Mouse (Mus musculus) forebrain, embryonic 14.5 days (tissue): ENCODE results near the gene Snx30. TPM values are rescaled to one million over a fixed set of nuclear protein-coding genes. Genes with fewer than 3 reads are reported as not detected.

Experiments
- ATAC-seq: fragments of 200-750 bp; cut with Nextera tagmentation; 2 replicates; pipeline ENCODE4 v1.8.0; 2017; ENCODE audit warnings: mild to moderate bottlenecking, moderate library complexity
- DNase-seq: peaks from one replicate; pipeline ENCODE4 v3.0.0-alpha.2; 2015; ENCODE audit warnings: low spot score
- H3K27ac ChIP-seq: fragments of 300-500 bp; sonication (generic); 2 replicates; pipeline ENCODE4 v1.5.1; 2014; ENCODE audit warnings: low read depth, mild to moderate bottlenecking, control low read depth, low read length, moderate library complexity
- H3K27me3 ChIP-seq: fragments of 300-500 bp; sonication (generic); replicated peaks from 2 replicates; pipeline ENCODE4 v1.6.1; 2014; ENCODE audit warnings: low read length, control low read depth, mixed read lengths; ENCODE audit not compliant: control insufficient read depth, insufficient read depth
- H3K36me3 ChIP-seq: fragments of 300-500 bp; sonication (generic); 2 replicates; pipeline ENCODE4 v1.6.1; 2014; ENCODE audit warnings: low read length, control low read depth; ENCODE audit not compliant: control insufficient read depth, insufficient read depth
- H3K4me1 ChIP-seq: fragments of 300-500 bp; sonication (generic); 2 replicates; pipeline ENCODE4 v1.6.1; 2014; ENCODE audit warnings: antibody characterized with exemption, low read length, control low read depth; ENCODE audit not compliant: control insufficient read depth, insufficient read depth
- H3K4me2 ChIP-seq: fragments of 300-500 bp; sonication (generic); 2 replicates; pipeline ENCODE4 v1.6.1; 2014; ENCODE audit warnings: mild to moderate bottlenecking, control low read depth, low read length
- H3K4me3 ChIP-seq: fragments of 300-500 bp; sonication (generic); 2 replicates; pipeline ENCODE4 v1.5.1; 2014; ENCODE audit warnings: low read depth, low read length, control low read depth
- H3K9ac ChIP-seq: fragments of 300-500 bp; sonication (generic); 2 replicates; pipeline ENCODE4 v1.6.1; 2014; ENCODE audit warnings: mild to moderate bottlenecking, low read length, control low read depth, moderate library complexity
- H3K9me3 ChIP-seq: fragments of 300-500 bp; sonication (generic); replicated peaks from 2 replicates; pipeline ENCODE4 v1.6.1; 2016; ENCODE audit warnings: low read length, control low read depth, mixed read lengths; ENCODE audit not compliant: control insufficient read depth
- WGBS: fragments of 180-500 bp; shearing (Covaris S2); extraction: QIAGEN DNeasy Blood & Tissue Kit; methylation state at CpG from one replicate; pipeline ENCODE4 v1.1.7; 2014; 5-methylcytosine and 5-hydroxymethylcytosine counted together
- polyA plus RNA-seq: library from polyadenylated mRNA; unstranded; fragments of >200 nt; fragmentation: Nextera tagmentation; extraction: Ambion mirVana; gene quantifications from 2 replicates; pipeline ENCODE4 v1.2.1, GENCODE M21; 2014

The Snx30 gene
- polyA plus RNA-seq, 1 experiment from 2014 or later = 9.8 TPM

DNA sequence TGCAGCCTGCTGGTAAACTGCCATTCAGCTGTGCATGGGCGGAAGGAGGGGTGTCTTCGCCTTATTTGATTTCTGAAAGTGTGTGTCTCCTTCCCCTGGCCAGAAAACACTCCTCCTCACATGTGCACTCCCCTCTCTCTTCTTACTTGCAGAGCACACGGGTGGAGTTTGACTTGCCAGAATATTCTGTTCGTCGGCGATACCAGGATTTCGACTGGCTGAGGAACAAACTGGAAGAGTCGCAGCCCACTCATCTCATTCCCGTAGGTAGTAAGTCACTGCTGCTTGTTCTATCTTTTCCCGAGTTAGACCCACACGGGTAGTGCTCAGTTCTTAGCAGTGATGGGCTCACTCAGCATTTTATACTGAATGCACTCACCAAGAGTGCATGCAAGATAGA is 62.4 kb downstream of the Snx30 start:
- Histone ChIP-seq H3K9ac (no peak overlapping the region), H3K4me2 (no peak overlapping the region), H3K4me3 (no peak overlapping the region), H3K9me3 (no peaks in the 10 kb centered on the region), H3K27ac (no peak overlapping the region), H3K27me3 (no peaks in the 10 kb centered on the region), H3K36me3 (no peaks in the 10 kb centered on the region), H3K4me1 (no peaks in the 10 kb centered on the region)
- ATAC-seq (no peak), DNase-seq (no peak)
- WGBS = 89% methylated on average over 11 of the region's 11 CpGs

DNA sequence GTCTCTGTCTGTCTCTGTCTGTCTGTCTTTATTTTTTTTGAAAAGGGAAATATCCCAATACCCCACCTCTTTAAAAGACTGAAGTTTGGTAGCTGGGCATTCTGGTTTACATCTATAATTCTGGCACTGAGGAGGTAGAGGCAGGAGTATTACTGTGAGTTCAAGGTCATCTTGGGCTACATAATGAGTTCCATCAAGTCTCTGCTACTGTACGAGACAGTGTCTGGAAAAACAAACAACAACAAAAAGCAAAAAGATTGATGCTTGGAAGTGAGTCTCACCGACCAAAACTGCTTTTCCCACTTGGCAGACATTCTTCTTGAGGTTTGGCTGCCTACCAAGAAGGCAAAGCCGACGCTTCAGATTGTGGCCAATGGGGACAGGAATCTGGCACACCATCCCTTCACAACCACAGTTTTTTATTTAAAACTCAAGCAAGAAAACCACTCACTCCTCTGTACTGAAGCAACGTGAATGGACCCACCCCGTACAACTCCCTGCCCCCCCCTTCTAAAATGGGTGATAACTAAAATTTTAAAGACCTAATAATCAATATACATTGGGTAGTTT is 63.9 kb downstream of the Snx30 start:
- no peaks in the 10 kb centered on the region for H3K27me3 ChIP-seq
- no peak overlapping the region for H3K4me3 ChIP-seq
- H3K9ac ChIP-seq = no peak overlapping the region
- DNase-seq (peak; percentile 81), ATAC-seq (peak; percentile 52; the same call in 1 of the 2 replicates)
- no peak overlapping the region for H3K4me2 ChIP-seq
- H3K9me3 ChIP-seq = no peaks in the 10 kb centered on the region
- no peak overlapping the region for H3K27ac ChIP-seq
- no peaks in the 10 kb centered on the region for H3K36me3 ChIP-seq
- WGBS = 32% methylated on average over 6 of the region's 6 CpGs
- H3K4me1 ChIP-seq = no peaks in the 10 kb centered on the region

DNA sequence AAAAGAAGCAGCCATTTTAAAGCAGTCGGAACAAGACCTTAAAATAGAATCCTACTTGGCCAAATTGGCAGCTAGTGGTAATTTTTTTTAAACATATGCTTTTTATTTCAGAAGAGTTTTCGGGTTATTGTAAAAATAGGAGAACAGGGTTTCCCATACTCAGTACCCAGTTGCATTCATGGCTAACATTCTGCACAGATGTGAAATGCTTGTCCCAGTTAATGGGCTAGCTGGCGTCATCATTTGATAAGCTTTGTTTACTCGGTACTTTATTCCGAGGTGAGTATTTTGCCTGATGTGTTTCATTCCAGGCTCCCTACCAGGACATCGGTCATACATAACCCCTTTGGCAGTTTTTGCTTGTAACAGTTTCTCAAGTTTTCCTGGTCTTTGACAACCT is 64.8 kb downstream of the Snx30 start:
- peak; percentile 1; the same call in 1 of the 2 replicates for ATAC-seq
- 87% methylated on average over 6 of the region's 6 CpGs for WGBS

DNA sequence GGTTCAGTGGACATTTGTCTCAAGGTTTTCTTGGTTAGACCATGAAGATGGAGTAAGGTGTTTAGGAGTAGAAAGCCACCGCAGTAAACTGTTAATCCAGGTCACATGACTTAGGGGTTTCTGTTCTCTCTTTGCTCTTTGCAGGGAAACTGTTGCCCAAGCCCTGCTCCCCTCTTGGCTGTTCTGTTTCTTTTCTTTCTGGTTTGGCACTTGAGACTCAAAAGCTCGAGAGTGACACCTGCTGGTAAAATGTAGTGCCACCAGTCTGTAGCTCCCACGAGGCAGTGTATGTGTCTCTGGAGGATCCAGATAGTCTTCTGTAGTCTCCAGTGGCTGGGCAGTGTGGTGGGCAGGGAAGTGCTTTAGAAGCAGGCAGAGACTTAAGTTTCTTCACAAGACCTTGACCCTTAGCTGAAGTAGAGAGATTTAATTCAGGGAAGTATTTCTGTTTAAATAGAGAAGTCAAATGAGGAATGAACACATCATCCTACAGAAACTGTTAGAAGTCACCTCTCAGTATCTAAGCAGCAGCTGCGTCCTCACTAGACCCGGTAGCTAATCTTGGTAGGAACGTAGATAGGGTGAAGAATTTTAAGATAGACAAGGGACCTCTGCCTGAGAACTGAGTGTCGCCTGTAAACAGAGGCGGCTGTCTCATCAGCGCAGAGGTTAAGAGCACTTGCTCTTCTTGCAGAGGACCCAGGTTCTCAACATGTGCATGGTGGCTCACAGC is 65.4 kb downstream of the Snx30 start:
- H3K9ac ChIP-seq = no peak overlapping the region
- 57% methylated on average over 9 of the region's 9 CpGs for WGBS
- no peak overlapping the region for H3K4me3 ChIP-seq
- no peak overlapping the region for H3K4me2 ChIP-seq
- peak; percentile 80 for ATAC-seq
- peak; percentile 93 for DNase-seq
- no peaks in the 10 kb centered on the region for H3K4me1 ChIP-seq
- H3K27ac ChIP-seq = no peak overlapping the region
- no peaks in the 10 kb centered on the region for H3K36me3 ChIP-seq
- H3K9me3 ChIP-seq = no peaks in the 10 kb centered on the region
- H3K27me3 ChIP-seq = no peaks in the 10 kb centered on the region

More for the DNA sequence above, 64.8 kb downstream of the Snx30 start:
- H3K9ac ChIP-seq = no peak overlapping the region
- no peak overlapping the region for H3K4me2 ChIP-seq
- no peak overlapping the region for H3K27ac ChIP-seq
- no peaks in the 10 kb centered on the region for H3K9me3 ChIP-seq
- H3K4me3 ChIP-seq = no peak overlapping the region
- DNase-seq = no peak
- no peaks in the 10 kb centered on the region for H3K36me3 ChIP-seq
- no peaks in the 10 kb centered on the region for H3K4me1 ChIP-seq
- no peaks in the 10 kb centered on the region for H3K27me3 ChIP-seq

DNA sequence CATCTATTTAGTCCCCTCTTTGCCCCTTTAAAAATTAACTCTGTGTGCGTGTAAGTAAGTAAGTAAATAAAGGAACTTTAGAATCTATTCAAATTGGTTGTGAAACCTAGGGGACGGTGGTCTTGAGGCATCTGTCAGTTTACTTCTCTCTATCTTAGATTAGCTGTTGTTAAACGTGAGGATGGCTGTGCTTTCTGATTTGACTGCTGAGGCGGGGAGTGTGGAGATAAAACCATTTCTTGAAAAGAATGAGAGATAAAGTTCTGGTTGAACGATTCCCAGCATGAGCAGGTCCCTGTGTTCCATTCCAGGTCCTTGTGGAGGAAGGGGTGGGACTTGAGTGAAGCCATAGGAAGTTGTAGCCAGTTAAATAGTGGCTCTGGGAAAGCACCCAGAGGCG is 67.6 kb downstream of the Snx30 start:
- Histone ChIP-seq H3K4me3 (no peak overlapping the region), H3K9me3 (no peaks in the 10 kb centered on the region), H3K36me3 (no peaks in the 10 kb centered on the region), H3K27ac (no peak overlapping the region), H3K9ac (no peak overlapping the region), H3K4me2 (no peak overlapping the region), H3K4me1 (no peaks in the 10 kb centered on the region), H3K27me3 (no peaks in the 10 kb centered on the region)
- 32% methylated on average over 6 of the region's 6 CpGs for WGBS
- DNase-seq = no peak
- no peak for ATAC-seq

DNA sequence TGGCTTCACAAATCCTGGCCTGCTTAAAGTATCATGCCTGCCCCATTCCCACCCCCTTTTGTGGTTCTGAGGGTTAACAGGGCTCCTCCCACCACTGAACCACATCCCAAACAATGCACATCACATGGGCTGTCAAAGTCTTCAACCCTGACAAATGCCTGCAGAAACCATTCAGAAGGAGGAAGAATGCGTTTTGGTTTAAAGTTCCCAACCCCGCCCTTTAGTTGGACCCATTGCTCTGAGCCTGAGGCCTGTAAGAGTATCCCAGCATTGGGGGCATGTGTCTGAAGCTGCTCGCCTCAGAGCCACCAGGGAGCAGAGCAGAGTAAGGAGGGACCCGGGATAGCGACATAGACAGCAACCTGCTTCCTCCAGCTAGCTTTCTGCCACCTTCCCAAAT is 68.2 kb downstream of the Snx30 start:
- ATAC-seq (no peak), DNase-seq (no peak)
- no peaks in the 10 kb centered on the region for H3K4me1 ChIP-seq
- H3K4me3 ChIP-seq = no peak overlapping the region
- no peaks in the 10 kb centered on the region for H3K27me3 ChIP-seq
- 31% methylated on average over 5 of the region's 5 CpGs for WGBS
- H3K9ac ChIP-seq = no peak overlapping the region
- H3K4me2 ChIP-seq = no peak overlapping the region
- H3K27ac ChIP-seq = no peak overlapping the region
- no peaks in the 10 kb centered on the region for H3K9me3 ChIP-seq
- no peaks in the 10 kb centered on the region for H3K36me3 ChIP-seq

DNA sequence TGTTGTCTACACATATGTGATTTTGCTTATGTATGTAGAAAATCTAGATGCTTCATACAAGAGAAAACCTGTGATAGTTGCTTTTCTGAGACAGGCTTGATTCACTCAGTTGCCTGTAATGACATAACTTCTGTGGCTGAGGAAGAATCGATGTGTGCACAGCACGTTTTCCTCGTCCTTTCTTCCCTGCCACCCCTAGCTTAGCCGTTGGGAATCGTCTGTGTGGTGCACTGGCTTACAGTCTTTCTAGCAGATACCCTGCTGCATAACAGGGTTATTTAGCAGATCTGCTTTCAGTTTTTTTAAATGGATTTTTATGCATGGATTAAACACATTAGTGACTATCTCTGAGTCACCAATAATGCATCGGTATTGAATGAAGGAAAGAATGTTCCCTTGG is 70.9 kb downstream of the Snx30 start:
- no peak for DNase-seq
- no peak for ATAC-seq

DNA sequence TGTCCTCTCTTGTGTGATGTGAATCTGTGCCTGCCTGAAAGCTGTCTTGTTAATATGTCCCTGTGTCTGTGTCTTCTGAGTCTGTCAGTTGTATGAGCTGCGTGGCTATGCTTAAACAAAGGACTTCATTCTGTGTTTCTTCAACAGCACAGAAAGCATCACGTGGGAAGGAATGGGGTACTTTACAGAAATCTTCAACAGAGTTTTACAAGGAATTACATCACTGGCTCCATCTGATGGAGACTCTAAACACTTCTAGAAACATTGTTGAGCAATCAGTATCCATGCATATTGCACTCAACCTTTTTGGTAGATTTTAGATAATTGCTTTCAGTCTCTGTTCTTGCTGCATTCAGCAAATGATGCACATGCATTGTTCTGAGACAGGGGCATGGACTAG is 71.4 kb downstream of the Snx30 start:
- Histone ChIP-seq H3K9me3 (no peaks in the 10 kb centered on the region), H3K9ac (no peak overlapping the region), H3K4me1 (no peaks in the 10 kb centered on the region), H3K4me2 (no peak overlapping the region), H3K36me3 (no peaks in the 10 kb centered on the region), H3K27ac (no peak overlapping the region), H3K27me3 (no peaks in the 10 kb centered on the region), H3K4me3 (no peak overlapping the region)
- WGBS = 42% methylated on average over 2 of the region's 2 CpGs
- ATAC-seq (no peak), DNase-seq (peak; percentile 29)

More for the DNA sequence above, 70.9 kb downstream of the Snx30 start:
- Histone ChIP-seq H3K27ac (no peak overlapping the region), H3K4me1 (no peaks in the 10 kb centered on the region), H3K9me3 (no peaks in the 10 kb centered on the region), H3K9ac (no peak overlapping the region), H3K4me2 (no peak overlapping the region), H3K36me3 (no peaks in the 10 kb centered on the region), H3K27me3 (no peaks in the 10 kb centered on the region), H3K4me3 (no peak overlapping the region)
- 63% methylated on average over 6 of the region's 6 CpGs for WGBS

DNA sequence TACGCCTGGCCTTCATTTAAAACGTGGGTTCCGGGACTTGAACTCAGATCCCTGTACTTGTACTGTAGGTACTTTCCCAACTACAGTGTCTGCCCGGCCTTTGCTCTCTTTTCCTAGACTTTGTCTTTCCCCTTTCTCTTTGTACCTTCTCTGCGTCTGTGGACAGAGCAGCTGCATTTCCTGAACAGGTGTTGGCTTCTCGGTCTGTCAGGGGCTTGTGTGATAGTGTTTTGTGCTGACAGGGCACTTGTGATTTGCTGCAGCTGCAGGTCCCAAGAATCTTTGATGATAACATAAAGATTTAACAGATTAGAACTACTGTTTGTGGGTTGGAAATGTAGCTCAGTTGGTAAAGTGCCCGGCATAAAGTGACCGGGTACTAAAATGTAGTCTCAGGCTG is 73.0 kb downstream of the Snx30 start:
- H3K36me3 ChIP-seq = no peaks in the 10 kb centered on the region
- no peak overlapping the region for H3K4me3 ChIP-seq
- no peaks in the 10 kb centered on the region for H3K27me3 ChIP-seq
- H3K4me2 ChIP-seq = no peak overlapping the region
- WGBS = 91% methylated on average over 8 of the region's 8 CpGs
- no peak for ATAC-seq
- H3K9me3 ChIP-seq = no peaks in the 10 kb centered on the region
- no peak overlapping the region for H3K27ac ChIP-seq
- DNase-seq = no peak
- no peaks in the 10 kb centered on the region for H3K4me1 ChIP-seq
- H3K9ac ChIP-seq = no peak overlapping the region
